Mouse (Mus musculus): ENCODE measurements at regions not wholly inside any gene's neighbourhood (a gene's known extent, or its start where the extent isn't known, plus 50 kb on each side); places are given as distances from the start of the nearest gene placed in this dataset.

- WGBS = 84% methylated on average over 5 of the region's 5 CpGs
- no peak for ATAC-seq (ENCODE audit: low FRiP score)
These were observed 180.1 kb upstream of the Irx2 start for GRCm38 (mm10) chr13:72448458-72449058.

GRCm38 (mm10) chr13:72495353-72495752 lies 133.3 kb upstream of the Irx2 start:
- no peak overlapping the region for H3K27ac ChIP-seq (ENCODE audit: low read depth, low read length)
- no peaks in the 10 kb centered on the region for H3K9me3 ChIP-seq (ENCODE audit: low read length)
- H3K4me1 ChIP-seq (ENCODE audit: insufficient read depth, low read length) = no peaks in the 10 kb centered on the region
- no peak overlapping the region for H3K4me3 ChIP-seq (ENCODE audit: low read depth, low read length)
- ATAC-seq (ENCODE audit: low FRiP score) (no peak), DNase-seq (ENCODE audit: low spot score) (no peak)
- no peak overlapping the region for H3K9ac ChIP-seq (replicated peaks; ENCODE audit: low read length, poor library complexity, severe bottlenecking)
- H3K36me3 ChIP-seq (ENCODE audit: insufficient read depth, low read length) = no peaks in the 10 kb centered on the region
- H3K27me3 ChIP-seq (ENCODE audit: insufficient read depth, low read length) = no peaks in the 10 kb centered on the region
- 91% methylated on average over 7 of the region's 7 CpGs for WGBS
- TF ChIP-seq CTCF (IDR thresholded peaks at IDR 0.05) = no peak
- no peak overlapping the region for H3K4me2 ChIP-seq (ENCODE audit: low read depth, low read length, poor library complexity, severe bottlenecking)

More at GRCm38 (mm10) chr13:72448458-72449058, 180.1 kb upstream of the Irx2 start:
- Histone ChIP-seq H3K4me1 (ENCODE audit: insufficient read depth, low read length) (no peaks in the 10 kb centered on the region), H3K4me2 (ENCODE audit: low read depth, low read length, poor library complexity, severe bottlenecking) (no peak overlapping the region), H3K27me3 (ENCODE audit: insufficient read depth, low read length) (no peaks in the 10 kb centered on the region), H3K4me3 (ENCODE audit: low read depth, low read length) (no peak overlapping the region), H3K9me3 (ENCODE audit: low read length) (no peaks in the 10 kb centered on the region), H3K9ac (replicated peaks; ENCODE audit: low read length, poor library complexity, severe bottlenecking) (no peak overlapping the region), H3K27ac (ENCODE audit: low read depth, low read length) (no peak overlapping the region), H3K36me3 (ENCODE audit: insufficient read depth, low read length) (no peaks in the 10 kb centered on the region)
- no peak for DNase-seq (ENCODE audit: low spot score)
- TF ChIP-seq CTCF (IDR thresholded peaks at IDR 0.05) = no peak

DNA sequence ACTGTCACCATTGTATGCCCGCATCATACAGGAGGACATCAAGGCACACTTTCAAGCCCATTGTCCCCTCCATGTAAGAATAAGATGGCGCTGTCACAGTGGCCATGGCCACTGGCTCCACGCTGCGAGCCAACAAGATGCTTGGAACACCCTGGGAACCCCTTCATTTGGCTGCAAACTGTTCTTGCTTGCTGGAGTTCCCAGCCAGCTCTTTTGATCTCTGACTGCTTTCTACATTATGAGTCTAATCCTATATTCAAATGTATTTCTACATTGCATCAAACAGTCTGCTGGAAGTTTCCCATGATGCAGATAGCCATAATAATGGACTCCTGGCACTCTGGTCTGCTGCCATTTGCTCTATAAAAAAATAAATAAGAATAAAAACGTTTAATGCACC lies 131.6 kb upstream of the Irx2 start:
- H3K9me3 ChIP-seq (ENCODE audit: low read length) = no peaks in the 10 kb centered on the region
- no peak overlapping the region for H3K4me3 ChIP-seq (ENCODE audit: low read depth, low read length)
- no peak overlapping the region for H3K9ac ChIP-seq (replicated peaks; ENCODE audit: low read length, poor library complexity, severe bottlenecking)
- DNase-seq (ENCODE audit: low spot score) = no peak
- no peak for TF ChIP-seq CTCF (IDR thresholded peaks at IDR 0.05)
- H3K4me1 ChIP-seq (ENCODE audit: insufficient read depth, low read length) = no peaks in the 10 kb centered on the region
- no peak for ATAC-seq (ENCODE audit: low FRiP score)
- WGBS = 36% methylated on average over 5 of the region's 5 CpGs
- H3K4me2 ChIP-seq (ENCODE audit: low read depth, low read length, poor library complexity, severe bottlenecking) = no peak overlapping the region
- H3K27me3 ChIP-seq (ENCODE audit: insufficient read depth, low read length) = no peaks in the 10 kb centered on the region
- H3K36me3 ChIP-seq (ENCODE audit: insufficient read depth, low read length) = no peaks in the 10 kb centered on the region
- no peak overlapping the region for H3K27ac ChIP-seq (ENCODE audit: low read depth, low read length)

DNA sequence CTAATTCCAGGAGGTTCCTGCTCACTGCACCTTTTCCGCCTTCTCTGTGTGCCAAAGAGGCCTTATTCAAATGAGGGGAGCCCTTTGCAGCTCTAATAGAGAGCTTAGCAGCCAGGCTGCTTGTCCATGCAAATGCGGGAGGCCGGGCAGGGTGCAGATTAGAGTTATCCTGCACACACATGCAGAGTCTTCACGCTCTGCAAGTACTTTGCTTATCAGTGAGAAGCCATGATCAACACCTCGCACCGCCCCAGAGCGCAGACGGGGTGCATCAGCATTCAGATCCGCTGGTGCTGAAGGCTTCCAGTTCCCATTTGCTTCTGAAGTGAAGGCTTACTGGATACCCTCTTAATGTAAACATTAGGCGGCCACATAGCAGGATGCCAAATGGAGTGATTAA lies 131.1 kb upstream of the Irx2 start:
- WGBS = 15% methylated on average over 10 of the region's 10 CpGs
- TF ChIP-seq CTCF (IDR thresholded peaks at IDR 0.05) = no peak
- Histone ChIP-seq H3K27ac (ENCODE audit: low read depth, low read length) (no peak overlapping the region), H3K4me3 (ENCODE audit: low read depth, low read length) (no peak overlapping the region), H3K36me3 (ENCODE audit: insufficient read depth, low read length) (no peaks in the 10 kb centered on the region), H3K27me3 (ENCODE audit: insufficient read depth, low read length) (no peaks in the 10 kb centered on the region), H3K9ac (replicated peaks; ENCODE audit: low read length, poor library complexity, severe bottlenecking) (no peak overlapping the region), H3K9me3 (ENCODE audit: low read length) (no peaks in the 10 kb centered on the region), H3K4me2 (ENCODE audit: low read depth, low read length, poor library complexity, severe bottlenecking) (no peak overlapping the region), H3K4me1 (ENCODE audit: insufficient read depth, low read length) (no peaks in the 10 kb centered on the region)
- DNase-seq (ENCODE audit: low spot score) = no peak
- ATAC-seq (ENCODE audit: low FRiP score) = peak; percentile 60

- Histone ChIP-seq H3K4me2 (ENCODE audit: low read depth, low read length, poor library complexity, severe bottlenecking) (no peak overlapping the region), H3K27me3 (ENCODE audit: insufficient read depth, low read length) (no peaks in the 10 kb centered on the region; the same call in 1 of the 2 replicates), H3K36me3 (ENCODE audit: insufficient read depth, low read length) (no peaks in the 10 kb centered on the region), H3K9ac (replicated peaks; ENCODE audit: low read length, poor library complexity, severe bottlenecking) (no peak overlapping the region), H3K4me1 (ENCODE audit: insufficient read depth, low read length) (no peaks in the 10 kb centered on the region), H3K27ac (ENCODE audit: low read depth, low read length) (no peak overlapping the region), H3K9me3 (ENCODE audit: low read length) (no peaks in the 10 kb centered on the region), H3K4me3 (ENCODE audit: low read depth, low read length) (no peak overlapping the region)
- DNase-seq (ENCODE audit: low spot score) = no peak
- TF ChIP-seq CTCF (IDR thresholded peaks at IDR 0.05) = no peak
- 87% methylated on average over 4 of the region's 4 CpGs for WGBS
- ATAC-seq (ENCODE audit: low FRiP score) = no peak
These were observed 122.7 kb upstream of the Irx2 start for GRCm38 (mm10) chr13:72505954-72506353.

- 85% methylated on average over 4 of the region's 4 CpGs for WGBS
- ATAC-seq (ENCODE audit: low FRiP score) = no peak
- H3K4me2 ChIP-seq (ENCODE audit: low read depth, low read length, poor library complexity, severe bottlenecking) = no peak overlapping the region
- H3K4me1 ChIP-seq (ENCODE audit: insufficient read depth, low read length) = no peaks in the 10 kb centered on the region
- TF ChIP-seq CTCF (IDR thresholded peaks at IDR 0.05) = no peak
- no peak overlapping the region for H3K9ac ChIP-seq (replicated peaks; ENCODE audit: low read length, poor library complexity, severe bottlenecking)
- H3K27me3 ChIP-seq (ENCODE audit: insufficient read depth, low read length) = no peaks in the 10 kb centered on the region
- no peak for DNase-seq (ENCODE audit: low spot score)
- H3K4me3 ChIP-seq (ENCODE audit: low read depth, low read length) = no peak overlapping the region
- H3K9me3 ChIP-seq (ENCODE audit: low read length) = no peaks in the 10 kb centered on the region
- no peak overlapping the region for H3K27ac ChIP-seq (ENCODE audit: low read depth, low read length)
- no peaks in the 10 kb centered on the region for H3K36me3 ChIP-seq (ENCODE audit: insufficient read depth, low read length)
These were observed 90.0 kb upstream of the Irx2 start for GRCm38 (mm10) chr13:72538633-72539032.
